Mouse (Mus musculus) cerebellum, adult 2 months (tissue): ENCODE measurements around the gene Lrrc1.

Source experiments
- CTCF ChIP-seq: fragments of 200-500 bp; IDR thresholded peaks from 2 replicates; pipeline ENCODE4 v1.5.1; 2011; ENCODE audit warnings: low read depth, mild to moderate bottlenecking, control low read depth, low read length, moderate library complexity, borderline replicate concordance; ENCODE audit not compliant: insufficient read depth
- POLR2A ChIP-seq: fragments of 200-500 bp; IDR thresholded peaks from 2 replicates; pipeline ENCODE4 v1.6.1; 2011; ENCODE audit warnings: low read length, control low read depth, borderline replicate concordance; ENCODE audit not compliant: insufficient read depth

- TF ChIP-seq CTCF (no peak), POLR2A (no peak)
Observed at GRCm38 (mm10) chr9:77557181-77557580, 12.5 kb upstream of the Lrrc1 start.
